ENCODE assay signal across 8 mouse cellular contexts in the genomic region with DNA sequence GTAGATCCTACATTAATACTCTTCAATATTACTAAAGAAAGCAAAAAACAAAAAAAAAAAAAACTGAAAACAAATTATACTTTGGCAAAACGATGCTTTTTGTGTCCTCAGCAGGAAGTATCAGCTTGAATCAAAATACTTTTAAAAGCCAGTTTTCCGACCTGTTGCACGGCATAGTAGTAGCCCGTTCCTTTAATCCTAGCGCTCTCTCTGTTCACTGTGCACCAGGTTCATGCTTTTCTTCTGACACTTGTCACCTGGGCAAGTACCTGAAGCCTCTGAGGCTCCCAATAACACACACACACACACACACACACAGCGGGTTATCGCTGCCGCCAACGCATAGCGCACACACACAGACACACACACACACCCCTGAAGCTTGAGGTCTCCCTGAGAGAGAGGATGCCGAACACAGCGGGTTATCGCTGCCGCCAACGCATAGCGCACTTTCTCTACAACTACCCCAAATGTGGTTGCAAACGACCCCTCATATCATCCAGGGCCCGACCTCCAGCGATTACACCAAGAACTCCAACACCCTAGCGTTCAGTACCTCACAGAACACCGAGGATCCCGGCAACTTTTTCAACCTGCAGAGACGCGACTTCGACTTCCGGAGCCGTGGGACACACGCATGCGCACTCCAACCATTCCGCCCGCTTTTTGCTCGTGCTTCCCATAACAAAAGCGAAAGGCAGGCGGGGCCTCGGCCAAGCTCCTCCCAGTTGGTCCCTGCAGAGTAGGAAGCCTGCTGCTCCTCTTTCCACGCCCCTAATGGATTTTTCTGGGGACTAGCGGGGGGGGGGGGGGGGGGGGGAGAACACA. TPM values are rescaled to one million over a fixed set of nuclear protein-coding genes. Genes with fewer than 3 reads are reported as not detected.
DNase-seq lines count a peak whose midpoint lies in the region; ATAC-seq and TF ChIP-seq lines count a peak whose summit lies in the region.

TSS of gene Pot1b (minus strand) at position 645 of the 828 bp plus-strand sequence.

- under 1% methylated on average over 37 of the region's 37 CpGs for WGBS in hindbrain, embryonic 13.5 days

- peaks cover 10% of the 10 kb centered on the region for H3K27me3 ChIP-seq in Patski
- no peaks in the 10 kb centered on the region for H3K27me3 ChIP-seq in hindbrain, embryonic 13.5 days

- in situ Hi-C loops in Patski (cut with MboI; ENCODE audit: low pct_unique_long_range_greater_than_20kb) = loop anchor here (25.0 kb wide), 1 partner anchor 300 kb away; the partner anchor contains the start of genes Mpnd and Stap2

- peak; percentile 99 for ATAC-seq in Patski
- peak; percentile 98 for ATAC-seq in hindbrain, embryonic 13.5 days (ENCODE audit: low FRiP score)

- peak within 1 kb of the TSS; percentile 55; the same call in 1 of the 2 replicates for H3K27ac ChIP-seq in hindbrain, embryonic 13.5 days

- H3K4me3 ChIP-seq in hindbrain, embryonic 13.5 days = peak within 1 kb of the TSS; percentile 75

- H3K4me1 ChIP-seq in hindbrain, embryonic 13.5 days (replicated peaks) = no peaks in the 10 kb centered on the region

- POLR2A ChIA-PET in Patski (lab: Charles Lee) = no interaction called here

- peak within 1 kb of the TSS; percentile 71 for H3K9ac ChIP-seq in hindbrain, embryonic 13.5 days

- CTCF ChIA-PET in Patski (lab: Charles Lee) = no interaction called here

- peak; percentile 75 for DNase-seq in Patski (ENCODE audit: low read depth, low spot score)
- DNase-seq in cerebellum, postnatal 14 days = peak; percentile 97
- DNase-seq in frontal cortex, postnatal 14 days (ENCODE audit: low spot score in 2 of 2) = peak; percentile 90 to 94
- peak; percentile 92 to 98 for DNase-seq in layer of hippocampus, postnatal 25 days (ENCODE audit: extremely low spot score in 1 of 2, low spot score in 1 of 2)
- DNase-seq in lung, postnatal 25 days (ENCODE audit: low spot score) = peak; percentile 97
- DNase-seq in retina, embryonic 14.5 days (ENCODE audit: low spot score) = peak; percentile 100
- DNase-seq in thymus, postnatal 4 days = peak; percentile 98

- no peak for TF ChIP-seq CTCF in Patski (IDR thresholded peaks at IDR 0.05)

- H3K4me2 ChIP-seq in hindbrain, embryonic 13.5 days = peak within 1 kb of the TSS; percentile 63

- H3K9me3 ChIP-seq in hindbrain, embryonic 13.5 days = no peaks in the 10 kb centered on the region

- H3K36me3 ChIP-seq in hindbrain, embryonic 13.5 days = peaks cover 9% of the 10 kb centered on the region

RNA-seq across cellular contexts. Expression of gene Pot1b, which starts in this region (rescaled TPM):
- 4.3 TPM for polyA plus RNA-seq in Patski (2021)
- 9.2 and 9.8 TPM in 2 replicates for polyA plus RNA-seq in hindbrain, embryonic 13.5 days (2015; fragmentation: Nextera tagmentation; extraction: Ambion mirVana)
- total RNA-seq in layer of hippocampus, postnatal 25 days (2021) = 1 to 10 TPM; 5.4 to 6.7 TPM

Comparison
In these comparisons a context has a peak if more than half of its experiments do, and no peak if none do; other contexts are left out.
1. Peak in every context shown above with its lines: DNase-seq, ATAC-seq, H3K4me3 ChIP-seq and H3K27ac ChIP-seq.